Mouse (Mus musculus) cortical plate, adult 2 months (tissue): ENCODE data around the gene Igf2r.

Source experiments
- CTCF ChIP-seq: fragments of 200-500 bp; IDR thresholded peaks from 2 replicates; pipeline ENCODE4 v1.5.1; 2011; ENCODE audit warnings: mild to moderate bottlenecking, control low read depth, low read length; ENCODE audit not compliant: insufficient read depth; ENCODE audit errors: extremely low read depth
- POLR2A ChIP-seq: fragments of 200-500 bp; IDR thresholded peaks from 2 replicates; pipeline ENCODE4 v1.6.1; 2011; ENCODE audit warnings: mild to moderate bottlenecking, low read length, control low read depth; ENCODE audit not compliant: insufficient read depth; ENCODE audit errors: extremely low read depth

GRCm38 (mm10) chr17:12790353-12791078 is 21.1 kb upstream of the Igf2r start:
- TF ChIP-seq POLR2A (no peak), CTCF (no peak)
